Mouse (Mus musculus) embryonic facial prominence, embryonic 10.5 days (tissue): Measurements from ENCODE around the gene Selplg. TPM values are rescaled to one million over a fixed set of nuclear protein-coding genes. Genes with fewer than 3 reads are reported as not detected.

ENCODE experiments used
- DNase-seq: peaks from one replicate; pipeline ENCODE4 v3.0.0-alpha.2; 2017; ENCODE audit warnings: low spot score
- H3K27ac ChIP-seq: fragments of 300-500 bp; sonication (generic); replicated peaks from 2 replicates; pipeline ENCODE4 v1.5.1; 2016; ENCODE audit warnings: mild to moderate bottlenecking
- H3K27me3 ChIP-seq: fragments of 300-500 bp; sonication (generic); replicated peaks from 2 replicates; pipeline ENCODE4 v1.6.1; 2016; ENCODE audit warnings: low read depth, mild to moderate bottlenecking; ENCODE audit not compliant: poor library complexity, severe bottlenecking
- H3K36me3 ChIP-seq: fragments of 300-500 bp; sonication (generic); replicated peaks from 2 replicates; pipeline ENCODE4 v1.6.1; 2016; ENCODE audit warnings: mild to moderate bottlenecking, moderate library complexity
- H3K4me1 ChIP-seq: fragments of 300-500 bp; sonication (generic); 2 replicates; pipeline ENCODE4 v1.6.1; 2016
- H3K4me3 ChIP-seq: fragments of 300-500 bp; sonication (generic); 2 replicates; pipeline ENCODE4 v1.5.1; 2016; ENCODE audit warnings: mild to moderate bottlenecking, moderate library complexity
- H3K9me3 ChIP-seq: fragments of 300-500 bp; sonication (generic); 2 replicates; pipeline ENCODE4 v1.6.1; 2016; ENCODE audit warnings: mild to moderate bottlenecking
- WGBS: fragments of 180-500 bp; shearing (Covaris S2); methylation state at CpG from one replicate; pipeline ENCODE4 v1.1.7; 2016; 5-methylcytosine and 5-hydroxymethylcytosine counted together
- polyA plus RNA-seq: library from polyadenylated mRNA; unstranded; fragments of >200 nt; fragmentation: Nextera tagmentation; extraction: Ambion mirVana; gene quantifications from 2 replicates; pipeline ENCODE4 v1.2.1, GENCODE M21; 2016

The Selplg gene
- polyA plus RNA-seq = 0.58 and 0.83 TPM in 2 replicates

- H3K36me3 ChIP-seq = no peaks in the 10 kb centered on the region
- H3K27me3 ChIP-seq = no peaks in the 10 kb centered on the region
- no peak for DNase-seq
- 0 out of 2 replicates have a peak within 1 kb of the TSS, but pooled peaks have one; percentile 10 for H3K27ac ChIP-seq
- H3K9me3 ChIP-seq = no peaks in the 10 kb centered on the region
- WGBS = 41% methylated on average over 8 of the region's 8 CpGs
- H3K4me1 ChIP-seq = peaks cover 16% of the 10 kb centered on the region
- no peak within 1 kb of the TSS for H3K4me3 ChIP-seq
These were observed at the start of gene Selplg for GRCm38 (mm10) chr5:113832490-113832901. Selplg (minus strand) TSS chr5:113832644.

- Histone ChIP-seq H3K4me1 (peaks cover 51% of the 10 kb centered on the region), H3K27me3 (no peaks in the 10 kb centered on the region), H3K9me3 (no peaks in the 10 kb centered on the region), H3K36me3 (peaks cover 61% of the 10 kb centered on the region), H3K27ac (no peak overlapping the region), H3K4me3 (no peak overlapping the region)
- DNase-seq = no peak
- WGBS = 95% methylated on average over 14 of the region's 14 CpGs
These were observed 48.7 kb upstream of the Selplg start for GRCm38 (mm10) chr5:113881136-113881535.

GRCm38 (mm10) chr5:113878943-113879617, 46.6 kb upstream of the Selplg start:
- H3K9me3 ChIP-seq = no peaks in the 10 kb centered on the region
- peaks cover 77% of the 10 kb centered on the region for H3K36me3 ChIP-seq
- no peak for DNase-seq
- WGBS = 92% methylated on average over 17 of the region's 17 CpGs
- no peak overlapping the region for H3K27ac ChIP-seq
- no peaks in the 10 kb centered on the region for H3K27me3 ChIP-seq
- peaks cover 50% of the 10 kb centered on the region for H3K4me1 ChIP-seq
- no peak overlapping the region for H3K4me3 ChIP-seq

GRCm38 (mm10) chr5:113877565-113877964, 45.1 kb upstream of the Selplg start:
- Histone ChIP-seq H3K4me3 (no peak overlapping the region), H3K4me1 (peaks cover 51% of the 10 kb centered on the region), H3K27me3 (no peaks in the 10 kb centered on the region), H3K36me3 (peaks cover 77% of the 10 kb centered on the region), H3K9me3 (no peaks in the 10 kb centered on the region), H3K27ac (no peak overlapping the region)
- no peak for DNase-seq
- 76% methylated on average over 3 of the region's 3 CpGs for WGBS

- H3K27ac ChIP-seq = peak overlapping the region; percentile 59
These were observed 43.7 kb upstream of the Selplg start for GRCm38 (mm10) chr5:113876176-113876575.

GRCm38 (mm10) chr5:113875625-113876024, 43.2 kb upstream of the Selplg start:
- Histone ChIP-seq H3K27me3 (no peaks in the 10 kb centered on the region), H3K4me3 (no peak overlapping the region), H3K4me1 (peaks cover 63% of the 10 kb centered on the region), H3K36me3 (peaks cover 61% of the 10 kb centered on the region), H3K27ac (peak overlapping the region; percentile 59), H3K9me3 (no peaks in the 10 kb centered on the region)
- DNase-seq = peak; percentile 40
- WGBS = 77% methylated on average over 4 of the region's 4 CpGs

More at GRCm38 (mm10) chr5:113876176-113876575, 43.7 kb upstream of the Selplg start:
- Histone ChIP-seq H3K9me3 (no peaks in the 10 kb centered on the region), H3K36me3 (peaks cover 67% of the 10 kb centered on the region), H3K4me1 (peaks cover 58% of the 10 kb centered on the region), H3K4me3 (no peak overlapping the region), H3K27me3 (no peaks in the 10 kb centered on the region)
- WGBS = 94% methylated on average over 7 of the region's 7 CpGs
- DNase-seq = no peak

GRCm38 (mm10) chr5:113874063-113875024, 41.9 kb upstream of the Selplg start:
- WGBS = 61% methylated on average over 19 of the region's 19 CpGs
- no peaks in the 10 kb centered on the region for H3K9me3 ChIP-seq
- H3K27ac ChIP-seq = peak overlapping the region; percentile 86
- peaks cover 48% of the 10 kb centered on the region for H3K36me3 ChIP-seq
- peaks cover 76% of the 10 kb centered on the region for H3K4me1 ChIP-seq
- H3K4me3 ChIP-seq = peak overlapping the region; percentile 33
- H3K27me3 ChIP-seq = no peaks in the 10 kb centered on the region
- DNase-seq = no peak

GRCm38 (mm10) chr5:113872936-113873912, 40.8 kb upstream of the Selplg start:
- Histone ChIP-seq H3K4me1 (peaks cover 85% of the 10 kb centered on the region), H3K4me3 (peak overlapping the region; percentile 33), H3K9me3 (no peaks in the 10 kb centered on the region), H3K36me3 (peaks cover 37% of the 10 kb centered on the region), H3K27me3 (no peaks in the 10 kb centered on the region), H3K27ac (peak overlapping the region; percentile 86)
- WGBS = 6% methylated on average over 14 of the region's 15 CpGs
- peak; percentile 88 for DNase-seq

GRCm38 (mm10) chr5:113871903-113872548, 39.6 kb upstream of the Selplg start:
- Histone ChIP-seq H3K27me3 (no peaks in the 10 kb centered on the region), H3K4me1 (peaks cover 83% of the 10 kb centered on the region), H3K9me3 (no peaks in the 10 kb centered on the region), H3K4me3 (no peak overlapping the region), H3K27ac (peak overlapping the region; percentile 86), H3K36me3 (peaks cover 25% of the 10 kb centered on the region)
- DNase-seq = no peak
- WGBS = 78% methylated on average over 7 of the region's 7 CpGs

- Histone ChIP-seq H3K27ac (peak overlapping the region; percentile 86), H3K4me3 (no peak overlapping the region), H3K27me3 (no peaks in the 10 kb centered on the region), H3K9me3 (no peaks in the 10 kb centered on the region), H3K4me1 (peaks cover 72% of the 10 kb centered on the region), H3K36me3 (peaks cover 12% of the 10 kb centered on the region)
- peak; percentile 25 for DNase-seq
- 39% methylated on average over 21 of the region's 21 CpGs for WGBS
These were observed 38.1 kb upstream of the Selplg start for GRCm38 (mm10) chr5:113870393-113871040.

GRCm38 (mm10) chr5:113869132-113869531, 36.7 kb upstream of the Selplg start:
- peaks cover 60% of the 10 kb centered on the region for H3K4me1 ChIP-seq

More at GRCm38 (mm10) chr5:113869132-113869531, 36.7 kb upstream of the Selplg start:
- DNase-seq = no peak
- 87% methylated on average over 11 of the region's 11 CpGs for WGBS
- H3K36me3 ChIP-seq = peaks cover 16% of the 10 kb centered on the region
- no peaks in the 10 kb centered on the region for H3K27me3 ChIP-seq
- 0 out of 2 replicates have a peak overlapping the region, but pooled peaks have one; percentile 26 for H3K27ac ChIP-seq
- H3K9me3 ChIP-seq = no peaks in the 10 kb centered on the region
- H3K4me3 ChIP-seq = no peak overlapping the region
